Mouse (Mus musculus) ES-CJ7 (cell line): Measurements from ENCODE around the gene Ccl28.
"Not testable (repeated sequence)": the region's sequence is repeated elsewhere in the genome, so short reads cannot be mapped to it uniquely, and the experiment has no call there.

Experiments used
- DNase-seq: peaks from one replicate; pipeline ENCODE4 v3.0.0; 2011; ENCODE audit warnings: low read depth, low spot score

The Ccl28 gene

DNA sequence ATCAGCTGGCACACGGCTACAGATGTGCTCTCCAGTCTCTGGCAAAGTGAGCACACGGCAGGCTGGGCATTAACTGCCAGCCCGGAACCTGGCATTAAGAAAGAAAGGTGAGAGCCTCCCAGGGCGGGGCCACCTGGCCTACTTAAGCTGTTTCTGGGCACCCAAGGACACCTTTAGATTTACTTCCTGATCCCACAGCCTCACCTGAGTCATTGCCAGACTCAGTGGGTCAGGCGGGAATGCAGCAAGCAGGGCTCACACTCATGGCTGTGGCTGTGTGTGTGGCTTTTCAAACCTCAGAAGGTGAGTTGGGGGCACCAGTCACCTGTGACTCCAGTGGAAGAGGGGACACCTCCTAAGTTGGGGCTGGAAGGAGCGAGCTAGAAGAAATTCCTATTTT lies at the start of gene Ccl28:
Gene Ccl28, plus strand, starts transcription at position 186 of the 400 bp plus-strand sequence.
- DNase-seq = no peak

- not testable (repeated sequence) for DNase-seq
Observed at GRCm38 (mm10) chr13:119596321-119597211, 27.1 kb upstream of the Ccl28 start.

DNA sequence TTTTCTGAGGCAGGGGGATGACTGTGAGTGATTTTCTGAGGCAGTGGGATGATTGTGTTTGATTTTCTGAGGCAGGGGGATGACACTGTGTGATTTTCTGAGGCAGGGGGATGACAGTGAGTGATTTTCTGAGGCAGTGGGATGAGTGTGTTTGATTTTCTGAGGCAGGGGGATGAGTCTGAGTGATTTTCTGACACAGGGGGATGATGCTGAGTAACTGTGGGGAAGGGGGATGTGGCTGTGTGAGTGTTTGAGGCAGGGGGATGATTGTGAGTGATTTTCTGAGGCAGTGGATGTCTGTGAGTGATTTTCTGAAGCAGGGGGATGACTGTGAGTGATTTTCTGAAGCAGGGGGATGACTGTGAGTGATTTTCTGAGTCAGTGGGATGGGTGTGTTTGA lies 25.2 kb upstream of the Ccl28 start:
- not testable (repeated sequence) for DNase-seq

GRCm38 (mm10) chr13:119599066-119599465 lies 24.6 kb upstream of the Ccl28 start:
- not testable (repeated sequence) for DNase-seq

GRCm38 (mm10) chr13:119599498-119599897 lies 24.1 kb upstream of the Ccl28 start:
- DNase-seq = not testable (repeated sequence)

- DNase-seq = not testable (repeated sequence)
Observed at GRCm38 (mm10) chr13:119600166-119600565, 23.5 kb upstream of the Ccl28 start.

GRCm38 (mm10) chr13:119602688-119603331 lies 20.8 kb upstream of the Ccl28 start:
- DNase-seq = not testable (repeated sequence)

- not testable (repeated sequence) for DNase-seq
Observed at GRCm38 (mm10) chr13:119603890-119604289, 19.7 kb upstream of the Ccl28 start.

GRCm38 (mm10) chr13:119604322-119604721 lies 19.3 kb upstream of the Ccl28 start:
- DNase-seq = not testable (repeated sequence)

DNA sequence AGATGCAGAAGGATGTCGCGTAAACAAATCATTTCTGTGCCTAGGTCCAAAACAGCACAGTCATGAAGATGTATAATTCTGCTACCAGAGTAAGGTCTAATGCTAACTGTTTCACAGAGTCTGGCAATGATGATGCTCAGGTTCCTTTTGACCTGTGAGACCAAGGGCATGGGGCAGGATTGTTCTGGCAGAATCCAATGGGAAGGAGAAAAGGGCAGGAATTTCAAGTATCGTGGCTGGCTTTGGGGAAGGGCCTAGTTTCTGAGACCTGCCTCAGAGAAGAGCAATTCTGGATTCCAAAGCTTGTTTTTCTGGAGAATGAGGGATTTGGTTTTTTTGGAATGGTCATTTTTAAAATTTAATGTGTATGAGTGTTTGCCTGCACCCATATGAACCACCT lies 4.8 kb upstream of the Ccl28 start:
- DNase-seq = no peak

- DNase-seq = no peak
Observed at GRCm38 (mm10) chr13:119619735-119620134, 3.9 kb upstream of the Ccl28 start.

DNA sequence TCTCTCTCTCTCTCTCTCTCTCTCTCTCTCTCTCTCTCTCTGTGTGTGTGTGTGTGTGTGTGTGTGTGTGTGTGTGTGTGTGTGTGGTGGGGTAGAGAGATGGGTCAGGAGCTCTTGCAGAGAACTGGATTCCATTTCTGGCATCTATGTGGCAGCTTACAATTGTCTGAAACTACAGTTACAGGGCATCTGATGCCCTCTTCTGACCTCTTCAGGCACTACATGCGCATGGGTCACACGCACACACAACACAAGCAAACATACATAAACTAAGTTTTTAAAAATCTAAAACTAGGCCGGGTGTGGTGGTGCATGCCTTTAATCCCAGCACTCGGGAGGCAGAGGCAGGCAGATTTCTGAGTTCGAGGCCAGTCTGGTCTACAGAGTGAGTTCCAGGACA lies 2.3 kb downstream of the Ccl28 start:
- peak; percentile 29 for DNase-seq

DNA sequence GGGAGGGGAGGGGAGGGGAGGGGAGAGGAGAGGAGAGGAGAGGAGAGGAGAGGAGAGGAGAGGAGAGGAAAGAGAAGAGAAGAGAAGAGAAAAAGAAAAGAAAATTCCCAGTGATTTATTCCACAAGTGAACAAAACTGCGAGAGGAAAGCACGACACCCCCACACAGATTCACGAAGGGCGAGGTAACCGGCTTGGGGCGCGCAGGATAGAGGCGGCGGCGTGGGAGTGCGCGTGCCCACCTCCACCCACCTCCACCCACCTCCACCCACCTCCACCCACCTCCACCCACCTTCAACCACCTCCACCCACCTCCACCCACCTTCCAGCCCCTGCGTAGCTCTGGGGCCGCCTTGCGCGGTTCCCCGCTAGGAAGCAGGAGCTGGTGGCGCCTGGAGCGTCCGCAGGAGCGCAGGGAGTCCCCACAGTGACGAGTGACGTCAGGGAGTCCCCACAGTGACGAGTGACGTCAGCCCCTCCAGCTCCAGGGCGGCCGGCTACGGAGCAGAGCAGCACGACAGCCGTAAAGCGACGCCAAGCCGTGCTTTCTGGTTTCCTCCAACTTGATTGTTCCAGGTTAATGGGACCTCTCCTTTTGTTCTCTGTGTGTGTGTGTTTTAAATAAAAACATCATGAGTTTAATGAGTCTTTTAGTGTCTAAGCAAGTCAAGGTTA lies 8.0 kb downstream of the Ccl28 start:
- peak; percentile 93 for DNase-seq

DNA sequence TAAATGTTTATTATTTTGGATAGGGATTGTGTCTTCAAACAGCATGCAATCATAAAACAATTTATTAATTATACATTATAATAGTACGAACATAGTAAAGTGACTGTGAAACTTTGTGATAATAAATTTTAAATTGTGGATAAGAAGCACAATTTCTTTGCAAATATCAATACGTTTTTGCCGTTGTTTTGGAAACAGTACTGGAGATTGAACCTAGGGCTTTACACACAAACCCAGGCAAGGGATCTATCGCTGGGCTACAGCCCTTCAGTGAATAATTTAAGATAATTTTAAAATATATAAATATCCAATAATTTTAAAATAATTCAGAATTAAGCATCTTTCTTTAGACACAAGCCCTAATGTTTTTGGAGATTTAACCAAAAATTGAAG lies 8.5 kb downstream of the Ccl28 start:
- no peak for DNase-seq

GRCm38 (mm10) chr13:119635496-119635895 lies 11.9 kb downstream of the Ccl28 start:
- no peak for DNase-seq

GRCm38 (mm10) chr13:119637837-119638236 lies 14.2 kb downstream of the Ccl28 start:
- DNase-seq = no peak

DNA sequence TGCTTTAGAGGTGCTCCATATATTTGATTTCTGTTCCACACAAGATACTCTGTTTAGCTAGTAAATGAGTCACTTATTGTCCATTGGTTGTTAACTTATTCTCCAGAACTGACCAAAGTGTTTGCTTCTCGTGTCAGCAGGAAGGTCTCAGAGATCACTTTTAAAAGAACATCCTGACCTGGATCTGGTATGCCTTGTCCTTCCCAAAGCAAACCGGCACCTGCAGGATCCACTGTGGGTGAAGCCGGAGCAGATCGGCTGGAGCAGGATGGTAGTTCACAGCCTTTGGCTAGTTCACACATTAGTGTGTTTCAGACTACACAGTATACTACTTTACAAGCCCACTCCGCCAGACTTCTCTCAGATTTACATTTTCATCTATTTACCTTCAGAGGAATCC lies 14.8 kb downstream of the Ccl28 start:
- no peak for DNase-seq

DNA sequence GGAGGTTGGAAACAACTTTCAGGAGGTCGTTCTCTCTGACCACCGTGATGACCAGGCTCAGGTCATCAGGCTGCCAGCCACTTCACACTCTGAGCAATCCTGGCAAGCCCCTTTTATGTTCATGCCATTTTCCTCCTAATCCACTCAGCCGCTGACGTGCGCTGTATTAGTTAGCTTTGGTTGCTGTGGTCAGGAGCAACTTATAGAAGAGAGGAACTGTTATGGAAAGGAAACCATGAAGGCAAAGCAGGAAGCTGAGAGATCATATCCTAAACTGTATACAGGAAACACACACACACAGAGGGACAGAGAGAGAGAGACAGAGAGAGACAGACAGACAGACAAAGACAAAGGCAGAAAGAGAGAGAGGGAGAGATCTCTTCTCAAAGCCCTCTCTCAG lies 15.7 kb downstream of the Ccl28 start:
- no peak for DNase-seq

GRCm38 (mm10) chr13:119640504-119640903 lies 16.9 kb downstream of the Ccl28 start:
- peak; percentile 20 for DNase-seq

DNA sequence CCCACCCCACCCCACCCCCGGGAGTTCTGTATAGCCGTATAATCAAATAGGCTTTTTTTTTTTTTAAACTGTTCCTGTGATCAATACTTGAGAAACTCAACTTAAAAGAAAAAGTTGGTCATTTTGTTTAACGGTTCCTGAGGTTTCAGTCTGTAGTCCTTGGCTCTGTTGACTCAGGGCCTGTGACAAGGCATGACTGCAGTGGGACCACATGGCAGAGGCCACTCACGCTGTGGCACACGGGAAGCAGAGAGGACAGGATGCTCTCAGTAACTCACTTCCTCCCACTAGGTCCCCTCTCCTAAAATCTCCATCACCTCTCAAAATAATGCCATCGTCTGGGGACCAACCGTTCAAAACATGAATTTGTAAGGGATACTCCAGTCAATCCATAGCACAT lies 17.5 kb downstream of the Ccl28 start:
- DNase-seq = no peak

GRCm38 (mm10) chr13:119644769-119645168 lies 21.1 kb downstream of the Ccl28 start:
- DNase-seq = no peak

DNA sequence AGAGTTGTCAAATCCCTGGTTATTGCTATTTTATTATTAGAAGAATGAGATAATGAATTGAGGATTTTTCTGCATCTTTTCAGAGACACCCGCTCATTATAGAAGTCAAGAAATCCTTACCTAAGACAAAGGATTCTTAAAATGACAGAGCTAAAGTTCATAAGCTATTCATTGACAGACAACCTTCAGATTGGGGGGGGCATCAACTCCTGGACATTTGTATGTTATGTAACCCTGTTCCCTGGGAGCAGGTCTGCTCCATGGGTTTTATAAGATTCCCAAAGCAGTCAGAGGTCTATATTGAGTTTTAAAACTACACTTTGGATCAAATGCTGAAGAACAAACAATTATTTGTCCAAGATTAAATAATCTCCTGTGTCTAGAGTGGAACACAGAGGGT lies 22.9 kb downstream of the Ccl28 start:
- no peak for DNase-seq
